In genomic region chrX:41409791-41410190, GRCm38 (mm10) we compare ENCODE assay signal across 19 mouse cellular contexts. TPM values are rescaled to one million over a fixed set of nuclear protein-coding genes. Genes with fewer than 3 reads are reported as not detected.
DNase-seq lines count a peak whose midpoint lies in the region.
"Had no signal": no experiment of that assay in that cellular context is flagged by ENCODE, and none has a peak within 500 bp of the region (broad histone marks: within the 10 kb centered on the region; RNA-seq: fewer than 3 reads in every experiment).

No protein-coding gene starts in this region.

- no peaks in the 10 kb centered on the region for H3K4me1 ChIP-seq in limb, embryonic 10.5 days
- H3K4me1 ChIP-seq: embryonic facial prominence, embryonic 12.5 days; hindbrain, embryonic 12.5 days; midbrain, embryonic 12.5 days; stomach, embryonic 15.5 days had no signal

- DNase-seq in kidney, postnatal 25 days, result peak; percentile 14 to 41
- DNase-seq in kidney, adult 11 months, result no peak
- DNase-seq in urinary bladder, postnatal 14 days (ENCODE audit: low spot score), result peak; percentile 43
- no peak for DNase-seq in urinary bladder, adult 2 months (ENCODE audit: low spot score)
- peak; percentile 37 for DNase-seq in adrenal gland, adult 8-10 months
- DNase-seq in cerebellum, postnatal 4 days (ENCODE audit: low spot score in 2 of 2), result no peak
- DNase-seq in limb, embryonic 10.5 days (ENCODE audit: low spot score), result no peak
- DNase-seq: cerebellum, adult 2 months; gastrocnemius, postnatal 36 days; kidney, adult 9 months; layer of hippocampus, postnatal 36 days; lung, adult 18-20 months; retina, postnatal 1 day had no signal

- H3K9me3 ChIP-seq in limb, embryonic 10.5 days (replicated peaks), result no peaks in the 10 kb centered on the region
- H3K9me3 ChIP-seq: embryonic facial prominence, embryonic 12.5 days; hindbrain, embryonic 12.5 days; midbrain, embryonic 12.5 days; stomach, embryonic 15.5 days had no signal

- H3K27me3 ChIP-seq in limb, embryonic 10.5 days (ENCODE audit: low read depth, poor library complexity, severe bottlenecking), result peaks cover 12% of the 10 kb centered on the region
- H3K27me3 ChIP-seq: embryonic facial prominence, embryonic 12.5 days; hindbrain, embryonic 12.5 days; midbrain, embryonic 12.5 days; stomach, embryonic 15.5 days had no signal

- no peak overlapping the region for H3K27ac ChIP-seq in limb, embryonic 10.5 days
- H3K27ac ChIP-seq: embryonic facial prominence, embryonic 12.5 days; hindbrain, embryonic 12.5 days; layer of hippocampus, adult 2 months; midbrain, embryonic 12.5 days; stomach, embryonic 15.5 days had no signal

- WGBS in limb, embryonic 10.5 days, result 75% methylated on average over 1 of the region's 1 CpGs

- H3K36me3 ChIP-seq in limb, embryonic 10.5 days, result no peaks in the 10 kb centered on the region
- H3K36me3 ChIP-seq: embryonic facial prominence, embryonic 12.5 days; hindbrain, embryonic 12.5 days; midbrain, embryonic 12.5 days; stomach, embryonic 15.5 days had no signal

- no peak overlapping the region for H3K4me3 ChIP-seq in limb, embryonic 10.5 days
- H3K4me3 ChIP-seq: embryonic facial prominence, embryonic 12.5 days; hindbrain, embryonic 12.5 days; layer of hippocampus, adult 2 months; midbrain, embryonic 12.5 days; stomach, embryonic 15.5 days had no signal

RNA-seq across cellular contexts. Expression of gene Gria3, which starts 9.1 kb away (rescaled TPM):
- 8.4 and 8.6 TPM in 2 replicates for polyA plus RNA-seq in urinary bladder, adult 2 months (2012; rRNA removed)
- total RNA-seq in adrenal gland, adult 8-10 months (2022), result 10 to 100 TPM; 12.8 to 80.7 (median 43.0) TPM
- 1.4 and 2.4 TPM in 2 replicates for polyA plus RNA-seq in limb, embryonic 10.5 days (2016; fragmentation: Nextera tagmentation; extraction: Ambion mirVana)
- total RNA-seq: monocyte, adult 5-6 weeks had no signal

Comparison
In these comparisons a context has a peak if more than half of its experiments do, and no peak if none do; other contexts are left out.
1. DNase-seq: peak in kidney, postnatal 25 days (2 of 2), urinary bladder, postnatal 14 days (single experiment) and adrenal gland, adult 8-10 months (single experiment); none in kidney, adult 11 months (single experiment), urinary bladder, adult 2 months (single experiment), cerebellum, postnatal 4 days (0 of 2) and limb, embryonic 10.5 days (single experiment).